Mouse (Mus musculus) MEL (cell line): ENCODE data around the gene Lrp11. TPM values are rescaled to one million over a fixed set of nuclear protein-coding genes. Genes with fewer than 3 reads are reported as not detected.

Experiments
- DNase-seq: peaks from one replicate; pipeline ENCODE4 v3.0.0; 2011; ENCODE audit warnings: low read depth, low spot score
- H3K27ac ChIP-seq: 2 replicates; pipeline ENCODE4 v1.5.1; 2012; ENCODE audit warnings: low read depth, mild to moderate bottlenecking, control low read depth, low read length, moderate library complexity; ENCODE audit not compliant: control insufficient read depth
- H3K27me3 ChIP-seq, 2 experiments: fragments of 150-350 bp in 1 of 2; sonication (generic) in 1 of 2; 2 replicates each; pipeline ENCODE4 v1.6.1; 2012; ENCODE audit warnings: low read length in 2 of 2, mild to moderate bottlenecking in 2 of 2, improper control_type of control experiment in 1 of 2, moderate library complexity in 1 of 2; ENCODE audit not compliant: insufficient read depth in 2 of 2, control insufficient read depth in 1 of 2
- H3K36me3 ChIP-seq, 2 experiments: 2 replicates each; pipeline ENCODE4 v1.6.1; 2012 to 2014; ENCODE audit warnings: low read length in 2 of 2, improper control_type of control experiment in 1 of 2, inconsistent platforms in 1 of 2, mild to moderate bottlenecking in 1 of 2; ENCODE audit not compliant: insufficient read depth in 2 of 2, control insufficient read depth in 1 of 2
- H3K4me1 ChIP-seq, 2 experiments: fragments of 150-350 bp in 1 of 2; sonication (generic) in 1 of 2; 2 replicates each; pipeline ENCODE4 v1.6.1; 2012; ENCODE audit warnings: low read length in 2 of 2, improper control_type of control experiment in 1 of 2, mild to moderate bottlenecking in 1 of 2; ENCODE audit not compliant: insufficient read depth in 2 of 2, control insufficient read depth in 1 of 2
- H3K4me3 ChIP-seq, 2 experiments: fragments of 150-350 bp in 1 of 2; sonication (generic) in 1 of 2; 2 replicates each; pipeline ENCODE4 v1.5.1; 2012; ENCODE audit warnings: low read depth in 2 of 2, low read length in 2 of 2, mild to moderate bottlenecking in 2 of 2, moderate library complexity in 2 of 2, control low read depth in 1 of 2, improper control_type of control experiment in 1 of 2; ENCODE audit not compliant: control insufficient read depth in 1 of 2, insufficient read depth in 1 of 2
- H3K79me2 ChIP-seq: 2 replicates; pipeline ENCODE4 v1.6.1; 2012; ENCODE audit warnings: mild to moderate bottlenecking, low read length, moderate library complexity; ENCODE audit not compliant: control insufficient read depth, poor library complexity, insufficient read depth
- H3K9ac ChIP-seq: 2 replicates; pipeline ENCODE4 v1.6.1; 2012; ENCODE audit warnings: low read depth, mild to moderate bottlenecking, control low read depth, low read length, moderate library complexity; ENCODE audit not compliant: control insufficient read depth, poor library complexity, severe bottlenecking
- H3K9me3 ChIP-seq: fragments of 150-350 bp; sonication (generic); replicated peaks from 2 replicates; pipeline ENCODE4 v1.6.1; 2012; ENCODE audit warnings: mild to moderate bottlenecking, low read length, improper control_type of control experiment, moderate library complexity; ENCODE audit not compliant: insufficient read depth
- BHLHE40 ChIP-seq: IDR thresholded peaks from 2 replicates; pipeline ENCODE4 v1.6.1; 2012; ENCODE audit warnings: low read depth, mild to moderate bottlenecking, inconsistent platforms, low read length, improper control_type of control experiment, borderline replicate concordance
- CTCF ChIP-seq, 3 experiments: IDR thresholded peaks in 2 of 3; conservative IDR thresholded peaks in 1 of 3; 2 replicates each; pipeline ENCODE4 v1.5.1; 2011 to 2012; ENCODE audit warnings: low read length in 3 of 3, low read depth in 2 of 3, mild to moderate bottlenecking in 2 of 3, improper control_type of control experiment in 1 of 3, inconsistent platforms in 1 of 3, mixed read lengths in 1 of 3, moderate library complexity in 1 of 3; ENCODE audit not compliant: control insufficient read depth in 1 of 3, insufficient read depth in 1 of 3, poor library complexity in 1 of 3, severe bottlenecking in 1 of 3
- ELF1 ChIP-seq: IDR thresholded peaks from 2 replicates; pipeline ENCODE4 v1.6.1; 2014; ENCODE audit warnings: low read depth, mild to moderate bottlenecking, inconsistent platforms, low read length, improper control_type of control experiment, moderate library complexity
- ETS1 ChIP-seq: IDR thresholded peaks from 2 replicates; pipeline ENCODE4 v1.6.1; 2012; ENCODE audit warnings: low read depth, mild to moderate bottlenecking, inconsistent platforms, low read length, improper control_type of control experiment, moderate library complexity
- GABPA ChIP-seq: IDR thresholded peaks from 2 replicates; pipeline ENCODE4 v1.6.1; 2012; ENCODE audit warnings: low read depth, mild to moderate bottlenecking, inconsistent platforms, low read length, improper control_type of control experiment, moderate library complexity
- GATA1 ChIP-seq: IDR thresholded peaks from 2 replicates; pipeline ENCODE4 v1.6.1; 2011; ENCODE audit warnings: low read depth, low read length, improper control_type of control experiment
- HCFC1 ChIP-seq: IDR thresholded peaks from 2 replicates; pipeline ENCODE4 v1.6.1; 2012; ENCODE audit warnings: low read depth, mild to moderate bottlenecking, inconsistent platforms, low read length, improper control_type of control experiment, moderate library complexity
- MAZ ChIP-seq: IDR thresholded peaks from 2 replicates; pipeline ENCODE4 v1.6.1; 2012; ENCODE audit warnings: low read depth, mild to moderate bottlenecking, inconsistent platforms, low read length, improper control_type of control experiment
- MEF2A ChIP-seq: IDR thresholded peaks from 2 replicates; pipeline ENCODE4 v1.6.1; 2014; ENCODE audit warnings: low read depth, mild to moderate bottlenecking, inconsistent platforms, low read length, improper control_type of control experiment; ENCODE audit not compliant: poor library complexity, insufficient replicate concordance, severe bottlenecking; ENCODE audit errors: extremely low read depth
- MYC ChIP-seq: IDR thresholded peaks from 2 replicates; pipeline ENCODE4 v1.6.1; 2011; ENCODE audit warnings: low read depth, mild to moderate bottlenecking, low read length, improper control_type of control experiment, moderate library complexity
- NELFE ChIP-seq: IDR thresholded peaks from 2 replicates; pipeline ENCODE4 v1.6.1; 2011; ENCODE audit warnings: low read depth, low read length, improper control_type of control experiment
- NRF1 ChIP-seq: IDR thresholded peaks from 2 replicates; pipeline ENCODE4 v1.6.1; 2014; ENCODE audit warnings: low read depth, mild to moderate bottlenecking, inconsistent platforms, low read length, improper control_type of control experiment, moderate library complexity; ENCODE audit not compliant: poor library complexity, insufficient read depth, severe bottlenecking
- POLR2A ChIP-seq, 2 experiments: IDR thresholded peaks; 2 replicates each; pipeline ENCODE4 v1.6.1; 2011 to 2012; ENCODE audit warnings: low read length in 2 of 2, mild to moderate bottlenecking in 2 of 2, control low read depth in 1 of 2, improper control_type of control experiment in 1 of 2, low read depth in 1 of 2, moderate library complexity in 1 of 2; ENCODE audit not compliant: control insufficient read depth in 1 of 2, insufficient read depth in 1 of 2, poor library complexity in 1 of 2
- POLR2AphosphoS2 ChIP-seq: IDR thresholded peaks from 2 replicates; pipeline ENCODE4 v1.6.1; 2011; ENCODE audit warnings: low read length, improper control_type of control experiment
- POLR2AphosphoS5 ChIP-seq: IDR thresholded peaks from 2 replicates; pipeline ENCODE4 v1.6.1; 2012; ENCODE audit warnings: low read depth, borderline replicate concordance, mild to moderate bottlenecking, inconsistent platforms, low read length, moderate library complexity, mixed read lengths
- RAD21 ChIP-seq: IDR thresholded peaks from 2 replicates; pipeline ENCODE4 v1.6.1; 2011; ENCODE audit warnings: mild to moderate bottlenecking, low read depth, low read length, improper control_type of control experiment
- SIN3A ChIP-seq: IDR thresholded peaks from 2 replicates; pipeline ENCODE4 v1.6.1; 2012; ENCODE audit warnings: low read length, improper control_type of control experiment, inconsistent platforms
- SMC3 ChIP-seq: IDR thresholded peaks from 2 replicates; pipeline ENCODE4 v1.6.1; 2011; ENCODE audit warnings: low read depth, low read length, improper control_type of control experiment
- TAL1 ChIP-seq: IDR thresholded peaks from 2 replicates; pipeline ENCODE4 v1.6.1; 2012; ENCODE audit warnings: mild to moderate bottlenecking, inconsistent platforms, low read length, moderate library complexity, mixed read lengths
- USF1 ChIP-seq: IDR thresholded peaks from 2 replicates; pipeline ENCODE4 v1.6.1; 2014; ENCODE audit warnings: low read depth, mild to moderate bottlenecking, inconsistent platforms, low read length, improper control_type of control experiment, moderate library complexity
- USF2 ChIP-seq, 2 experiments: IDR thresholded peaks; 2 replicates each; pipeline ENCODE4 v1.6.1; 2011 to 2012; ENCODE audit warnings: improper control_type of control experiment in 2 of 2, low read length in 2 of 2, borderline replicate concordance in 1 of 2, inconsistent platforms in 1 of 2, low read depth in 1 of 2, mild to moderate bottlenecking in 1 of 2; ENCODE audit not compliant: insufficient read depth in 1 of 2
- ZC3H11A ChIP-seq: IDR thresholded peaks from 2 replicates; pipeline ENCODE4 v1.6.1; 2012; ENCODE audit warnings: low read depth, mild to moderate bottlenecking, inconsistent platforms, low read length, improper control_type of control experiment
- ZKSCAN1 ChIP-seq: IDR thresholded peaks from 2 replicates; pipeline ENCODE4 v1.6.1; 2012; ENCODE audit warnings: low read depth, mild to moderate bottlenecking, inconsistent platforms, low read length, improper control_type of control experiment, moderate library complexity
- polyA plus RNA-seq, 2 experiments: library from polyadenylated mRNA; stranded (reverse) in 1 of 2; unstranded in 1 of 2; fragments of >175 nt in 1 of 2; fragments of >200 nt in 1 of 2; gene quantifications; 2 replicates each; pipeline versions ENCODE4 v1.2.1 to v1.2.4; 2012; ENCODE audit warnings: low replicate concordance in 2 of 2, low read depth in 1 of 2; ENCODE audit not compliant: insufficient read length in 2 of 2, insufficient read depth in 1 of 2, missing spikeins in 1 of 2
- total RNA-seq: library from RNA; depleted of rRNA; stranded (reverse); fragments of 300-350 nt; gene quantifications from 2 replicates; pipeline ENCODE4 v1.2.3, GENCODE M21; 2012

The Lrp11 gene
- total and polyA plus RNA-seq, 3 experiments = 0.92 to 1.0 TPM; not detected in 1

DNA sequence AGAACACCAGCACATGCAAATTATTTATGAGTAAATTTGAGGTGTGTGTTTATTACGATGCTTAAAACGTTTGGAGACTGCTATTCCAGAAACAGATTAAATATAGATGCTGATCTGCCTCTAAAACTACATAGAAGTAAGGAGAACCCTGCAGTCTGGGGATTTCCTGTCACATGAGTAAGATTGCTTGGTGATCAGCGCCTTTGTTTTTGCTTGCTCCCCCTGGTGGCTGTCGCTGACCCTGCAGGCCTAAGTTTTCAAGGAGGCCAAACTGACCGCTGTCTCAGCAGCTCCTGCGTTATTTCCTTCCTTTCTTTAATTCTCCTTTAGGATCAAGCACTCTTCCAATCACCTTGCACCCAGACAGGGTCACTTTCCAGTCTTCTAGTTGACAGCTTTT, 11.0 kb downstream of the Lrp11 start (continued):
- 0 out of 2 replicates have a peak, but pooled peaks have one; percentile 16 for TF ChIP-seq ELF1
- TF ChIP-seq TAL1 = no peak
- TF ChIP-seq MAZ = no peak
- peak; percentile 41; the same call in 1 of the 2 replicates for TF ChIP-seq SIN3A
- TF ChIP-seq NRF1 = no peak
- TF ChIP-seq RAD21 = peak; percentile 61
- no peak for TF ChIP-seq ETS1
- peak; percentile 72; the same call in 1 of the 2 replicates for TF ChIP-seq BHLHE40
- TF ChIP-seq GATA1 = 0 out of 2 replicates have a peak, but pooled peaks have one; percentile 27

DNA sequence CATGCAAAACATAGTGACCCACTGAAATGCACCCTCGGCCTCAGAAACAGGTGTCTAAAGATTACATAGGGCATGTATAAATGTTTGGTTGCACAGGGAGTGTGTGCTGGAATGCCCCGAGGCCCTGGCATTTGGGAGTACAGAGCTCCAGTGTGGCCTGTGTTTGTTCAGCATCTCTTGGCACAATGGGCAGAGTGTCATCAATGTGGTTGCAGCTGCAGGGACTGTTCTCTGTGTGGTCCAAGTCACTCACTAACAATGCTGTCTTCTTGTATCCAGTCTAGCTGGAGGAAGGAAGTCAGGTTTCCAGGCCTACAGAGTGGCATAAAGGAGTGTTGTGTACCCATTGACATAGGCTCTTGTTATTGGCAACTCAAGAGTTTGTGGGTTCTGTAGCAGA, 15.6 kb downstream of the Lrp11 start:
- no peak overlapping the region for H3K27ac ChIP-seq
- H3K36me3 ChIP-seq = peaks cover 0 to 2% of the 10 kb centered on the region in 2 experiments; a peak in 1 of 4 replicates
- H3K4me1 ChIP-seq = peaks cover 0 to 2% of the 10 kb centered on the region in 2 experiments; a peak in 1 of 4 replicates
- TF ChIP-seq MYC = no peak
- TF ChIP-seq POLR2A (IDR thresholded peaks at IDR 0.05; ENCODE audit: control insufficient read depth in 1 of 2, insufficient read depth in 1 of 2, low read depth in 1 of 2, low read length in 2 of 2, poor library complexity in 1 of 2) = no peak
- no peak for TF ChIP-seq GATA1
- TF ChIP-seq MAZ = no peak
- TF ChIP-seq SMC3 = no peak
- no peak for TF ChIP-seq USF1
- TF ChIP-seq GABPA = no peak
- TF ChIP-seq HCFC1 = no peak
- no peak for TF ChIP-seq ZC3H11A
- TF ChIP-seq POLR2AphosphoS5 = no peak
- no peak for TF ChIP-seq USF2 (IDR thresholded peaks at IDR 0.05; ENCODE audit: borderline replicate concordance in 1 of 2, insufficient read depth in 1 of 2, low read depth in 1 of 2, low read length in 2 of 2)
- TF ChIP-seq BHLHE40 = no peak
- no peak for TF ChIP-seq NRF1
- TF ChIP-seq ELF1 = no peak
- TF ChIP-seq ZKSCAN1 = no peak
- TF ChIP-seq MEF2A = no peak
- TF ChIP-seq TAL1 = no peak
- no peak for TF ChIP-seq CTCF (IDR thresholded peaks at IDR 0.05 in 2 of 3, conservative IDR thresholded peaks at IDR 0.05 in 1 of 3; ENCODE audit: control insufficient read depth in 1 of 3, insufficient read depth in 1 of 3, low read depth in 2 of 3, low read length in 3 of 3, poor library complexity in 1 of 3, severe bottlenecking in 1 of 3)
- no peak for TF ChIP-seq NELFE
- no peak for TF ChIP-seq POLR2AphosphoS2
- no peaks in the 10 kb centered on the region for H3K27me3 ChIP-seq
- no peak overlapping the region for H3K9ac ChIP-seq
- no peaks in the 10 kb centered on the region for H3K9me3 ChIP-seq
- no peaks in the 10 kb centered on the region for H3K79me2 ChIP-seq
- DNase-seq = no peak
- H3K4me3 ChIP-seq = no peak overlapping the region
